Mouse (Mus musculus) small intestine, adult 2 months (tissue): Measurements from ENCODE around the gene Dcun1d1. TPM values are rescaled to one million over a fixed set of nuclear protein-coding genes. Genes with fewer than 3 reads are reported as not detected.

Experiments
- H3K27ac ChIP-seq: fragments of 200-500 bp; 2 replicates; pipeline ENCODE4 v1.5.1; 2012; ENCODE audit warnings: low read depth, low read length, control low read depth, inconsistent platforms; ENCODE audit not compliant: insufficient read depth
- H3K27me3 ChIP-seq: fragments of 200-500 bp; 2 replicates; pipeline ENCODE4 v1.6.1; 2012; ENCODE audit warnings: mild to moderate bottlenecking, moderate library complexity, low read length, inconsistent platforms; ENCODE audit not compliant: control insufficient read depth, insufficient read depth
- H3K36me3 ChIP-seq: fragments of 200-500 bp; 2 replicates; pipeline ENCODE4 v1.6.1; 2012; ENCODE audit warnings: mild to moderate bottlenecking, low read length, control low read depth, inconsistent platforms; ENCODE audit not compliant: control insufficient read depth, insufficient read depth
- H3K4me1 ChIP-seq: fragments of 200-500 bp; 2 replicates; pipeline ENCODE4 v1.6.1; 2012; ENCODE audit warnings: low read length, inconsistent platforms, mixed read lengths; ENCODE audit not compliant: control insufficient read depth, insufficient read depth, insufficient read length
- H3K4me3 ChIP-seq: fragments of 200-500 bp; 2 replicates; pipeline ENCODE4 v1.5.1; 2012; ENCODE audit warnings: low read depth, mild to moderate bottlenecking, control low read depth, inconsistent platforms, low read length, moderate library complexity
- CTCF ChIP-seq: fragments of 200-500 bp; IDR thresholded peaks from 2 replicates; pipeline ENCODE4 v1.5.1; 2012; ENCODE audit warnings: low read depth, mild to moderate bottlenecking, control low read depth, inconsistent platforms, low read length, moderate library complexity, mixed read lengths; ENCODE audit not compliant: insufficient replicate concordance, insufficient read length; ENCODE audit errors: extremely low read depth
- POLR2A ChIP-seq: fragments of 200-500 bp; IDR thresholded peaks from 2 replicates; pipeline ENCODE4 v1.6.1; 2012; ENCODE audit warnings: low read depth, mild to moderate bottlenecking, control low read depth, inconsistent platforms, low read length, moderate library complexity
- WGBS: fragments of 180-500 bp; shearing (Covaris S2); methylation state at CpG from one replicate; pipeline ENCODE4 v1.1.7; 2018; 5-methylcytosine and 5-hydroxymethylcytosine counted together
- polyA plus RNA-seq: library from polyadenylated mRNA; depleted of rRNA; stranded (reverse); fragments of >200 nt; gene quantifications from 2 replicates; pipeline ENCODE4 v1.2.3, GENCODE M21; 2012

Gene Dcun1d1
- polyA plus RNA-seq, 1 experiment: 4.6 TPM

GRCm38 (mm10) chr3:35966493-35966892, 29.2 kb upstream of the Dcun1d1 start:
- Histone ChIP-seq H3K36me3 (peaks cover 13% of the 10 kb centered on the region), H3K4me1 (no peaks in the 10 kb centered on the region), H3K27me3 (no peaks in the 10 kb centered on the region), H3K27ac (no peak overlapping the region), H3K4me3 (no peak overlapping the region)
- WGBS: 78% methylated on average over 2 of the region's 2 CpGs
- no peak for TF ChIP-seq CTCF
- TF ChIP-seq POLR2A: no peak

GRCm38 (mm10) chr3:35964928-35965327, 27.7 kb upstream of the Dcun1d1 start:
- peaks cover 16% of the 10 kb centered on the region for H3K36me3 ChIP-seq
- no peaks in the 10 kb centered on the region for H3K27me3 ChIP-seq
- no peaks in the 10 kb centered on the region for H3K4me1 ChIP-seq
- no peak overlapping the region for H3K4me3 ChIP-seq
- H3K27ac ChIP-seq: no peak overlapping the region
- TF ChIP-seq CTCF (no peak), POLR2A (no peak)
- 77% methylated on average over 4 of the region's 4 CpGs for WGBS

DNA sequence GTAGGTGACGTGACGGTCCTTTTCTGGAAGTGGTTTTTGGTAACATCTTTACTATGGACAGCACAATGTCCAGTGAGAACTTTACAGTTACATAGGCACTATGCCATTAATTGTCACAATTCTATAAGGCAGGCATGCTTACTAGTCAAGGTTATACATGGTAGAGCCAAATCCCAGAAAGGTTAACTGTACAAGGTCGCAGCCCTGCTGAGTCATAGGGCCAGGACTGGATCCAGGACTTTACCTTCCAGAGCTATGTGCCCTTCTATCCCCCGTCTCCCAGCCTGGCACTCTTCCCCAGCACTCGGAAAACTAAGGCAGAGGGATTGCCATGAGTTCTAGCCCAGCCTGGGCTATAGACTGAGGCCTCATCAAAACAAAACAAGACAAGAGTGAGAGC, 26.7 kb upstream of the Dcun1d1 start:
- Histone ChIP-seq H3K27ac (no peak overlapping the region), H3K27me3 (no peaks in the 10 kb centered on the region), H3K4me1 (no peaks in the 10 kb centered on the region), H3K36me3 (peaks cover 16% of the 10 kb centered on the region), H3K4me3 (no peak overlapping the region)
- WGBS: 93% methylated on average over 5 of the region's 5 CpGs
- no peak for TF ChIP-seq POLR2A
- TF ChIP-seq CTCF: no peak

DNA sequence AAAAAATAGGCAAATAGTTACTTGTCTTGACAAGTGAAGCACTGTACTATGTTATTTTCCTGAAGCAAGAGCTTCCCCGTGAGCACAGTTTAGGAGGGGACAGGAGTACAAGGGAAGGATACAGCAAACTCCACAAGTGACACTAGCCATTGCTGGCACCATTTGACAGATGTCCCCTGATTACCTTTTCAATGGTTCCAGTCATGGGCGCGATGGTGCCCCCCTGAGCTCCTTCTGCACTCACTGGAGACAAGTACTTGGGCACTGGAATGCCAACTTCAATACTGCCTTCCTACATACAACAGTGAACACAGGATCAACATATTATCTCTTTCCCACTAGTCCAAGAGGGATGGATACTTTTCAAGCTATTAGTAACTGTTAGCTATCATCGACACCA, 26.2 kb upstream of the Dcun1d1 start:
- Histone ChIP-seq H3K4me3 (no peak overlapping the region), H3K27me3 (no peaks in the 10 kb centered on the region), H3K36me3 (peaks cover 16% of the 10 kb centered on the region), H3K27ac (no peak overlapping the region), H3K4me1 (no peaks in the 10 kb centered on the region)
- no peak for TF ChIP-seq CTCF
- no peak for TF ChIP-seq POLR2A
- WGBS: 95% methylated on average over 4 of the region's 4 CpGs

DNA sequence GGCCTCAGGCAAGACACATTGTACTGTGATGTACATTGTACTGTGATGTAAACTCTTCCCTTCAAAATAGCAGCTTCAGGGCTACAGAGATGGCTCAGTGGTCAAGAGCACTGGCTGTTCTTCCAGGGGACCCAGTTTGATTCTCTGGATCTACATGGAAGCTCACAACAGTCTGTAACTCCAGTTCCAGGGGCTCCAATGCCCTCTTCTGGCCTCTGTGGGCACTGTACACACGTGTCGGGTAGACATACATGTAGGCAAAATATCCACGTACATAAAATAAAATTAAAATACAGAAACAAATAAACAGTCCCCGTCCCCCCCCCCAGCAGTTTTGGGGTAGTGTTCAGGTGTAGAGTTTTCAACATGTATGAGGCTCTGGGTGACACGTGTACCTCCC, 25.7 kb upstream of the Dcun1d1 start:
- no peak overlapping the region for H3K4me3 ChIP-seq
- H3K36me3 ChIP-seq: peaks cover 16% of the 10 kb centered on the region
- TF ChIP-seq CTCF (peak; percentile 9; the same call in 1 of the 2 replicates), POLR2A (no peak)
- H3K27me3 ChIP-seq: no peaks in the 10 kb centered on the region
- 90% methylated on average over 5 of the region's 5 CpGs for WGBS
- H3K27ac ChIP-seq: no peak overlapping the region
- H3K4me1 ChIP-seq: no peaks in the 10 kb centered on the region

DNA sequence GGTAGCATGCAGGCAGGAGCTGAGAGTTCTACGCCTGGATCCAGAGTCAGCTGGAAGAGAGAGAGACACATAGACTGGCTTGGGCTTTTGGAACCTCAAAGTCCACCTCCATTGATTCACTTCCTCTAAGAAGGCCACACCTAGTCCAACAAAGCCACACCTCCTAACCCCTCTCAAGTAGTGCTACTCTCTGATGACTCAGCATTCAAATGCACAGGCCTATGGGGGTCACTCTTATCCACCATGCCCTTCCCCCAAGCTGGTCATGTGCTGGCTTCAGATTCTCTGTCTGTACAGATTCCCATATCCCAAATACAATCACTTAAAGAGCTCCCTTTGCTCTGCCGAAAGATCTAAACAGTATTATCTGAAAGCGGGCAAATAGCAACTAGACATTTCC, 20.0 kb upstream of the Dcun1d1 start:
- Histone ChIP-seq H3K4me1 (no peaks in the 10 kb centered on the region), H3K27ac (no peak overlapping the region), H3K27me3 (no peaks in the 10 kb centered on the region), H3K4me3 (no peak overlapping the region), H3K36me3 (peaks cover 5% of the 10 kb centered on the region)
- no peak for TF ChIP-seq CTCF
- TF ChIP-seq POLR2A: no peak
- WGBS: 95% methylated on average over 3 of the region's 3 CpGs

GRCm38 (mm10) chr3:35954901-35955575, 17.8 kb upstream of the Dcun1d1 start:
- Histone ChIP-seq H3K4me1 (no peaks in the 10 kb centered on the region), H3K27me3 (no peaks in the 10 kb centered on the region), H3K36me3 (no peaks in the 10 kb centered on the region; the same call in 1 of the 2 replicates), H3K27ac (no peak overlapping the region), H3K4me3 (no peak overlapping the region)
- 94% methylated on average over 11 of the region's 11 CpGs for WGBS
- TF ChIP-seq CTCF (no peak), POLR2A (no peak)

- Histone ChIP-seq H3K36me3 (no peaks in the 10 kb centered on the region), H3K27ac (no peak overlapping the region), H3K4me1 (no peaks in the 10 kb centered on the region), H3K4me3 (no peak overlapping the region), H3K27me3 (no peaks in the 10 kb centered on the region)
- TF ChIP-seq POLR2A (no peak), CTCF (no peak)
- 87% methylated on average over 6 of the region's 6 CpGs for WGBS
Measured at GRCm38 (mm10) chr3:35953816-35954215, 16.6 kb upstream of the Dcun1d1 start.
